Mouse (Mus musculus): ENCODE data around the gene Csrp3. TPM values are rescaled to one million over a fixed set of nuclear protein-coding genes. Genes with fewer than 3 reads are reported as not detected.
A peak's percentile ranks its signal among the peaks of the same experiment; 100 is the strongest.

Gene Csrp3
- polyA plus RNA-seq, 1 experiment from 2014 or later, result 4.0 TPM

GRCm38 (mm10) chr7:48790117-48790516 is 57.7 kb downstream of the Csrp3 start:
- no peak overlapping the region for H3K27ac ChIP-seq (replicated peaks; ENCODE audit: low read depth, low read length)
- H3K4me3 ChIP-seq (ENCODE audit: low read depth, low read length), result no peak overlapping the region
- no peaks in the 10 kb centered on the region for H3K36me3 ChIP-seq (replicated peaks; ENCODE audit: control insufficient read depth, insufficient read depth, low read depth, low read length)
- H3K27me3 ChIP-seq (ENCODE audit: control insufficient read depth, insufficient read depth, low read length), result no peaks in the 10 kb centered on the region
- H3K4me2 ChIP-seq (ENCODE audit: low read depth, low read length), result no peak overlapping the region
- no peak overlapping the region for H3K9ac ChIP-seq (replicated peaks; ENCODE audit: low read length)
- DNase-seq (ENCODE audit: low spot score), result no peak
- WGBS, result 74% methylated on average over 4 of the region's 4 CpGs
- no peaks in the 10 kb centered on the region for H3K9me3 ChIP-seq (replicated peaks; ENCODE audit: control insufficient read depth, low read length)
- no peak for ATAC-seq (replicated peaks; ENCODE audit: insufficient number of reproducible peaks, low FRiP score, low TSS enrichment, low read depth)
- H3K4me1 ChIP-seq (ENCODE audit: control insufficient read depth, insufficient read depth, low read length), result no peaks in the 10 kb centered on the region

- peak within 1 kb of the TSS; percentile 73 for H3K4me3 ChIP-seq (ENCODE audit: low read depth, low read length)
- no peak within 1 kb of the TSS for H3K27ac ChIP-seq (replicated peaks; ENCODE audit: low read depth, low read length)
- H3K4me1 ChIP-seq (ENCODE audit: control insufficient read depth, insufficient read depth, low read length), result no peaks in the 10 kb centered on the region
- no peaks in the 10 kb centered on the region for H3K27me3 ChIP-seq (ENCODE audit: control insufficient read depth, insufficient read depth, low read length)
- WGBS, result under 1% methylated on average over 40 of the region's 57 CpGs
- peak within 1 kb of the TSS; percentile 71 for H3K4me2 ChIP-seq (ENCODE audit: low read depth, low read length)
- DNase-seq (ENCODE audit: low spot score), result peak; percentile 97
- peak within 1 kb of the TSS; percentile 72 for H3K9ac ChIP-seq (replicated peaks; ENCODE audit: low read length)
- no peaks in the 10 kb centered on the region for H3K36me3 ChIP-seq (replicated peaks; ENCODE audit: control insufficient read depth, insufficient read depth, low read depth, low read length)
- H3K9me3 ChIP-seq (replicated peaks; ENCODE audit: control insufficient read depth, low read length), result no peaks in the 10 kb centered on the region
- ATAC-seq (replicated peaks; ENCODE audit: insufficient number of reproducible peaks, low FRiP score, low TSS enrichment, low read depth), result peak; percentile 99
Measured at GRCm38 (mm10) chr7:48788851-48789572, 58.8 kb downstream of the Csrp3 start, which contains the start of gene Zdhhc13. Gene Zdhhc13, plus strand, starts transcription at chr7:48789003.

GRCm38 (mm10) chr7:48788348-48788747 is 59.5 kb downstream of the Csrp3 start:
- no peak overlapping the region for H3K4me3 ChIP-seq (ENCODE audit: low read depth, low read length)
- 64% methylated on average over 3 of the region's 3 CpGs for WGBS
- H3K4me1 ChIP-seq (ENCODE audit: control insufficient read depth, insufficient read depth, low read length), result no peaks in the 10 kb centered on the region
- ATAC-seq (replicated peaks; ENCODE audit: insufficient number of reproducible peaks, low FRiP score, low TSS enrichment, low read depth), result no peak
- H3K9ac ChIP-seq (replicated peaks; ENCODE audit: low read length), result no peak overlapping the region
- no peaks in the 10 kb centered on the region for H3K27me3 ChIP-seq (ENCODE audit: control insufficient read depth, insufficient read depth, low read length)
- 0 out of 2 replicates have a peak overlapping the region, but pooled peaks have one; percentile 8 for H3K4me2 ChIP-seq (ENCODE audit: low read depth, low read length)
- no peaks in the 10 kb centered on the region for H3K36me3 ChIP-seq (replicated peaks; ENCODE audit: control insufficient read depth, insufficient read depth, low read depth, low read length)
- DNase-seq (ENCODE audit: low spot score), result no peak
- no peaks in the 10 kb centered on the region for H3K9me3 ChIP-seq (replicated peaks; ENCODE audit: control insufficient read depth, low read length)
- no peak overlapping the region for H3K27ac ChIP-seq (replicated peaks; ENCODE audit: low read depth, low read length)

- Histone ChIP-seq H3K4me1 (ENCODE audit: control insufficient read depth, insufficient read depth, low read length) (no peaks in the 10 kb centered on the region), H3K4me3 (ENCODE audit: low read depth, low read length) (no peak overlapping the region), H3K36me3 (replicated peaks; ENCODE audit: control insufficient read depth, insufficient read depth, low read depth, low read length) (no peaks in the 10 kb centered on the region), H3K27ac (replicated peaks; ENCODE audit: low read depth, low read length) (no peak overlapping the region), H3K9me3 (replicated peaks; ENCODE audit: control insufficient read depth, low read length) (no peaks in the 10 kb centered on the region), H3K4me2 (ENCODE audit: low read depth, low read length) (no peak overlapping the region), H3K9ac (replicated peaks; ENCODE audit: low read length) (no peak overlapping the region), H3K27me3 (ENCODE audit: control insufficient read depth, insufficient read depth, low read length) (no peaks in the 10 kb centered on the region)
- ATAC-seq (replicated peaks; ENCODE audit: insufficient number of reproducible peaks, low FRiP score, low TSS enrichment, low read depth), result no peak
- no peak for DNase-seq (ENCODE audit: low spot score)
- WGBS, result 82% methylated on average over 11 of the region's 11 CpGs
Measured at GRCm38 (mm10) chr7:48784773-48785523, 62.9 kb downstream of the Csrp3 start.

- Histone ChIP-seq H3K4me2 (ENCODE audit: low read depth, low read length) (no peak overlapping the region), H3K9ac (replicated peaks; ENCODE audit: low read length) (no peak overlapping the region), H3K36me3 (replicated peaks; ENCODE audit: control insufficient read depth, insufficient read depth, low read depth, low read length) (no peaks in the 10 kb centered on the region), H3K27ac (replicated peaks; ENCODE audit: low read depth, low read length) (no peak overlapping the region), H3K4me3 (ENCODE audit: low read depth, low read length) (no peak overlapping the region), H3K4me1 (ENCODE audit: control insufficient read depth, insufficient read depth, low read length) (no peaks in the 10 kb centered on the region), H3K27me3 (ENCODE audit: control insufficient read depth, insufficient read depth, low read length) (no peaks in the 10 kb centered on the region), H3K9me3 (replicated peaks; ENCODE audit: control insufficient read depth, low read length) (no peaks in the 10 kb centered on the region)
- 88% methylated on average over 4 of the region's 4 CpGs for WGBS
- no peak for DNase-seq (ENCODE audit: low spot score)
- no peak for ATAC-seq (replicated peaks; ENCODE audit: insufficient number of reproducible peaks, low FRiP score, low TSS enrichment, low read depth)
Measured at GRCm38 (mm10) chr7:48782432-48782831, 65.4 kb downstream of the Csrp3 start.

Other genes with a start within 250 kb of the Csrp3 start
- not detected in 2 replicates for gene Mrgprb3, start 204.2 kb downstream of the Csrp3 start, polyA plus RNA-seq (2014; fragmentation: Nextera tagmentation; extraction: Ambion mirVana)
- gene Zdhhc13, start 59.0 kb downstream of the Csrp3 start, polyA plus RNA-seq (2014; fragmentation: Nextera tagmentation; extraction: Ambion mirVana), result 40.5 and 41.8 TPM in 2 replicates
- gene E2f8, start 33.6 kb upstream of the Csrp3 start, polyA plus RNA-seq (2014; fragmentation: Nextera tagmentation; extraction: Ambion mirVana), result 12.4 and 13.6 TPM in 2 replicates
- gene Nav2, start 60.7 kb upstream of the Csrp3 start, polyA plus RNA-seq (2014; fragmentation: Nextera tagmentation; extraction: Ambion mirVana), result 7.3 and 8.0 TPM in 2 replicates

Measured in embryonic facial prominence, embryonic 11.5 days (tissue).